Mouse (Mus musculus) frontal cortex, postnatal 36 days (tissue): ENCODE measurements at regions not wholly inside any gene's neighbourhood (a gene's known extent, or its start where the extent isn't known, plus 50 kb on each side); places are given as distances from the start of the nearest gene placed in this dataset.

Source experiments
- DNase-seq, 2 experiments: peaks; one replicate each; pipeline ENCODE4 v3.0.0; 2022; ENCODE audit warnings: low spot score in 2 of 2

- DNase-seq: no peak
Observed at GRCm38 (mm10) chr2:21044007-21044406, 75.3 kb upstream of the Arhgap21 start.

- no peak for DNase-seq
Observed at GRCm38 (mm10) chr2:21043302-21043701, 74.6 kb upstream of the Arhgap21 start.

GRCm38 (mm10) chr2:21037607-21038006, 68.9 kb upstream of the Arhgap21 start:
- DNase-seq: no peak

GRCm38 (mm10) chr2:21037181-21037580, 68.5 kb upstream of the Arhgap21 start:
- peak; percentile 75 to 88 for DNase-seq

GRCm38 (mm10) chr2:21035884-21036648, 67.4 kb upstream of the Arhgap21 start:
- no peak for DNase-seq

GRCm38 (mm10) chr2:21034651-21035050, 66.0 kb upstream of the Arhgap21 start:
- DNase-seq: peak; percentile 56 to 71

- DNase-seq: no peak
Observed at GRCm38 (mm10) chr2:21030650-21031049, 62.0 kb upstream of the Arhgap21 start.

- DNase-seq: no peak
Observed at GRCm38 (mm10) chr2:21029391-21030010, 60.8 kb upstream of the Arhgap21 start.

GRCm38 (mm10) chr2:21028605-21029004, 59.9 kb upstream of the Arhgap21 start:
- peak in 1 of 2 experiments; percentile 37 for DNase-seq

GRCm38 (mm10) chr2:21018535-21018934, 49.9 kb upstream of the Arhgap21 start:
- no peak for DNase-seq
